Mouse (Mus musculus): ENCODE measurements at regions not wholly inside any gene's neighbourhood (a gene's known extent, or its start where the extent isn't known, plus 50 kb on each side); places are given as distances from the start of the nearest gene placed in this dataset.

- no peaks in the 10 kb centered on the region for H3K9me3 ChIP-seq (ENCODE audit: control insufficient read depth, low read length)
- no peak overlapping the region for H3K27ac ChIP-seq
- ATAC-seq (ENCODE audit: low FRiP score) (no peak), DNase-seq (ENCODE audit: low spot score) (no peak)
- H3K4me3 ChIP-seq (replicated peaks; ENCODE audit: low read length): no peak overlapping the region
- H3K36me3 ChIP-seq (replicated peaks; ENCODE audit: control insufficient read depth, insufficient read depth): no peaks in the 10 kb centered on the region
- H3K4me2 ChIP-seq (replicated peaks): no peak overlapping the region
- 63% methylated on average over 4 of the region's 4 CpGs for WGBS
- H3K9ac ChIP-seq: no peak overlapping the region
- H3K27me3 ChIP-seq (ENCODE audit: control insufficient read depth, insufficient read depth, low read length): no peaks in the 10 kb centered on the region
- H3K4me1 ChIP-seq (replicated peaks; ENCODE audit: control insufficient read depth, insufficient read depth, low read length): no peaks in the 10 kb centered on the region
These were observed 114.5 kb upstream of the Ifne start for GRCm38 (mm10) chr4:88994486-88994885.

- Histone ChIP-seq H3K4me1 (replicated peaks; ENCODE audit: control insufficient read depth, insufficient read depth, low read length) (no peaks in the 10 kb centered on the region), H3K36me3 (replicated peaks; ENCODE audit: control insufficient read depth, insufficient read depth) (no peaks in the 10 kb centered on the region), H3K4me2 (replicated peaks) (no peak overlapping the region), H3K9ac (no peak overlapping the region), H3K27me3 (ENCODE audit: control insufficient read depth, insufficient read depth, low read length) (no peaks in the 10 kb centered on the region), H3K9me3 (ENCODE audit: control insufficient read depth, low read length) (no peaks in the 10 kb centered on the region), H3K4me3 (replicated peaks; ENCODE audit: low read length) (no peak overlapping the region), H3K27ac (no peak overlapping the region)
- DNase-seq (ENCODE audit: low spot score) (no peak), ATAC-seq (ENCODE audit: low FRiP score) (no peak)
- 84% methylated on average over 2 of the region's 2 CpGs for WGBS
These were observed 112.5 kb upstream of the Ifne start for GRCm38 (mm10) chr4:88992498-88992897.

- no peaks in the 10 kb centered on the region for H3K4me1 ChIP-seq (replicated peaks; ENCODE audit: control insufficient read depth, insufficient read depth, low read length)
- no peak for ATAC-seq (ENCODE audit: low FRiP score)
- H3K36me3 ChIP-seq (replicated peaks; ENCODE audit: control insufficient read depth, insufficient read depth): no peaks in the 10 kb centered on the region
- DNase-seq (ENCODE audit: low spot score): no peak
- WGBS: 74% methylated on average over 4 of the region's 4 CpGs
- H3K9ac ChIP-seq: no peak overlapping the region
- H3K27ac ChIP-seq: no peak overlapping the region
- H3K9me3 ChIP-seq (ENCODE audit: control insufficient read depth, low read length): no peaks in the 10 kb centered on the region
- no peak overlapping the region for H3K4me2 ChIP-seq (replicated peaks)
- H3K27me3 ChIP-seq (ENCODE audit: control insufficient read depth, insufficient read depth, low read length): no peaks in the 10 kb centered on the region
- H3K4me3 ChIP-seq (replicated peaks; ENCODE audit: low read length): no peak overlapping the region
These were observed 108.4 kb upstream of the Ifne start for GRCm38 (mm10) chr4:88988363-88988762.

GRCm38 (mm10) chr4:88987103-88987502, 107.1 kb upstream of the Ifne start:
- Histone ChIP-seq H3K36me3 (replicated peaks; ENCODE audit: control insufficient read depth, insufficient read depth) (no peaks in the 10 kb centered on the region), H3K27me3 (ENCODE audit: control insufficient read depth, insufficient read depth, low read length) (no peaks in the 10 kb centered on the region), H3K4me1 (replicated peaks; ENCODE audit: control insufficient read depth, insufficient read depth, low read length) (no peaks in the 10 kb centered on the region), H3K27ac (no peak overlapping the region), H3K4me2 (replicated peaks) (no peak overlapping the region), H3K9ac (no peak overlapping the region), H3K4me3 (replicated peaks; ENCODE audit: low read length) (no peak overlapping the region), H3K9me3 (ENCODE audit: control insufficient read depth, low read length) (no peaks in the 10 kb centered on the region)
- WGBS: 50% methylated on average over 1 of the region's 1 CpGs
- ATAC-seq (ENCODE audit: low FRiP score) (no peak), DNase-seq (ENCODE audit: low spot score) (no peak)

- Histone ChIP-seq H3K27ac (no peak overlapping the region), H3K36me3 (replicated peaks; ENCODE audit: control insufficient read depth, insufficient read depth) (no peaks in the 10 kb centered on the region), H3K4me1 (replicated peaks; ENCODE audit: control insufficient read depth, insufficient read depth, low read length) (no peaks in the 10 kb centered on the region), H3K9ac (no peak overlapping the region), H3K4me3 (replicated peaks; ENCODE audit: low read length) (no peak overlapping the region), H3K9me3 (ENCODE audit: control insufficient read depth, low read length) (no peaks in the 10 kb centered on the region), H3K27me3 (ENCODE audit: control insufficient read depth, insufficient read depth, low read length) (no peaks in the 10 kb centered on the region), H3K4me2 (replicated peaks) (no peak overlapping the region)
- DNase-seq (ENCODE audit: low spot score) (no peak), ATAC-seq (ENCODE audit: low FRiP score) (no peak)
- WGBS: 89% methylated on average over 3 of the region's 3 CpGs
These were observed 102.5 kb upstream of the Ifne start for GRCm38 (mm10) chr4:88982457-88982856.

GRCm38 (mm10) chr4:88977099-88977888, 97.3 kb upstream of the Ifne start:
- no peak overlapping the region for H3K4me3 ChIP-seq (replicated peaks; ENCODE audit: low read length)
- H3K4me2 ChIP-seq (replicated peaks): no peak overlapping the region
- no peaks in the 10 kb centered on the region for H3K4me1 ChIP-seq (replicated peaks; ENCODE audit: control insufficient read depth, insufficient read depth, low read length)
- H3K27ac ChIP-seq: no peak overlapping the region
- 80% methylated on average over 3 of the region's 3 CpGs for WGBS
- H3K36me3 ChIP-seq (replicated peaks; ENCODE audit: control insufficient read depth, insufficient read depth): no peaks in the 10 kb centered on the region
- DNase-seq (ENCODE audit: low spot score) (no peak), ATAC-seq (ENCODE audit: low FRiP score) (no peak)
- no peaks in the 10 kb centered on the region for H3K9me3 ChIP-seq (ENCODE audit: control insufficient read depth, low read length)
- H3K27me3 ChIP-seq (ENCODE audit: control insufficient read depth, insufficient read depth, low read length): no peaks in the 10 kb centered on the region
- H3K9ac ChIP-seq: no peak overlapping the region

GRCm38 (mm10) chr4:88974535-88974934, 94.5 kb upstream of the Ifne start:
- no peak overlapping the region for H3K4me3 ChIP-seq (replicated peaks; ENCODE audit: low read length)
- DNase-seq (ENCODE audit: low spot score) (no peak), ATAC-seq (ENCODE audit: low FRiP score) (no peak)
- no peak overlapping the region for H3K4me2 ChIP-seq (replicated peaks)
- H3K9me3 ChIP-seq (ENCODE audit: control insufficient read depth, low read length): no peaks in the 10 kb centered on the region
- H3K9ac ChIP-seq: no peak overlapping the region
- no peak overlapping the region for H3K27ac ChIP-seq
- no peaks in the 10 kb centered on the region for H3K4me1 ChIP-seq (replicated peaks; ENCODE audit: control insufficient read depth, insufficient read depth, low read length)
- H3K36me3 ChIP-seq (replicated peaks; ENCODE audit: control insufficient read depth, insufficient read depth): no peaks in the 10 kb centered on the region
- H3K27me3 ChIP-seq (ENCODE audit: control insufficient read depth, insufficient read depth, low read length): no peaks in the 10 kb centered on the region
- 92% methylated on average over 2 of the region's 2 CpGs for WGBS

GRCm38 (mm10) chr4:88969134-88969841, 89.3 kb upstream of the Ifne start:
- Histone ChIP-seq H3K9me3 (ENCODE audit: control insufficient read depth, low read length) (no peaks in the 10 kb centered on the region), H3K4me2 (replicated peaks) (no peak overlapping the region), H3K4me3 (replicated peaks; ENCODE audit: low read length) (no peak overlapping the region), H3K9ac (no peak overlapping the region), H3K36me3 (replicated peaks; ENCODE audit: control insufficient read depth, insufficient read depth) (no peaks in the 10 kb centered on the region), H3K27me3 (ENCODE audit: control insufficient read depth, insufficient read depth, low read length) (no peaks in the 10 kb centered on the region), H3K27ac (no peak overlapping the region), H3K4me1 (replicated peaks; ENCODE audit: control insufficient read depth, insufficient read depth, low read length) (no peaks in the 10 kb centered on the region)
- DNase-seq (ENCODE audit: low spot score) (no peak), ATAC-seq (ENCODE audit: low FRiP score) (no peak)
- 48% methylated on average over 6 of the region's 6 CpGs for WGBS

- no peak for DNase-seq (ENCODE audit: low spot score)
- no peak for ATAC-seq (ENCODE audit: low FRiP score)
- 63% methylated on average over 3 of the region's 3 CpGs for WGBS
These were observed 79.6 kb upstream of the Ifne start for GRCm38 (mm10) chr4:88959621-88960020.

More at GRCm38 (mm10) chr4:88959621-88960020, 79.6 kb upstream of the Ifne start:
- Histone ChIP-seq H3K4me3 (replicated peaks; ENCODE audit: low read length) (no peak overlapping the region), H3K36me3 (replicated peaks; ENCODE audit: control insufficient read depth, insufficient read depth) (no peaks in the 10 kb centered on the region), H3K4me2 (replicated peaks) (no peak overlapping the region), H3K27me3 (ENCODE audit: control insufficient read depth, insufficient read depth, low read length) (no peaks in the 10 kb centered on the region), H3K4me1 (replicated peaks; ENCODE audit: control insufficient read depth, insufficient read depth, low read length) (no peaks in the 10 kb centered on the region), H3K9ac (no peak overlapping the region), H3K9me3 (ENCODE audit: control insufficient read depth, low read length) (no peaks in the 10 kb centered on the region), H3K27ac (no peak overlapping the region)

Measured in hindbrain, embryonic 14.5 days (tissue).